Mouse (Mus musculus) left cerebral cortex, adult 9 months (tissue): ENCODE results near the gene Acot9.

Experiments
- DNase-seq, 2 experiments: peaks; one replicate each; pipeline ENCODE4 v3.0.0; 2022; ENCODE audit warnings: low spot score in 2 of 2

The Acot9 gene

DNA sequence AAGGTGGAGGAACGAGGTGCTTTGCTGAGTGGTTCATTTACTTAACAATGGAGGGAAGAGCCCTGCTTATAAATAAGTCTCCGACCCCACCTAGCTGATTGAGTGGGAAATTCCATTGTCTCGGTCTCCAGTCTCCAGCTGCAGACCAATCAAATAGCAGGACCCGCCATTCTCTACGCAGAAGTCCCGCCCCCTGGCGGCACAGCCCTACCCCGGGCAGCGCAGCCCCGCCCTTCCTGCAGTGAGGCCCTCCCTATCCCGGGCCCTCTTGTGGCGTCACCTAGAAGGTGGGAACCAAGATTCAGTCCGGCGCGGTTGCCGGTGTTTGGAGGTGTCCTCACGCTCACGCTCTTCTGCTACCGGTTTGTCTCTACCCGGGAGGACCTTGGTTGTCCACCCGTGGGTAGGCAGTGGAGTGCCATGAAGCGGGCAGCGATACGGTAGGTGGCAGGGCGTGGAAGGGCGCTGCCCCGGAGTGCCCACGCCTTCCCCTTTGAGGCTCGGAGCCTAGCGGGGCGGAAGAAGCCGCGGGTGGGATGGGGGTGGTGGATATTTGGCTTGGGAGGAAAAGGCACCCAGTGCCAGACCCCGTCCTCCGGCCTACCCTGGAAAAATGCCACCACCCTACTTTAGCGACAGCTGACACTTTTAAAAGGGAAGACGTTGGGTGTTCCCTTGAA is at the start of gene Acot9:
Gene Acot9 (plus strand): TSS at position 209 of the 680 bp plus-strand sequence.
- peak; percentile 81 to 88 for DNase-seq

DNA sequence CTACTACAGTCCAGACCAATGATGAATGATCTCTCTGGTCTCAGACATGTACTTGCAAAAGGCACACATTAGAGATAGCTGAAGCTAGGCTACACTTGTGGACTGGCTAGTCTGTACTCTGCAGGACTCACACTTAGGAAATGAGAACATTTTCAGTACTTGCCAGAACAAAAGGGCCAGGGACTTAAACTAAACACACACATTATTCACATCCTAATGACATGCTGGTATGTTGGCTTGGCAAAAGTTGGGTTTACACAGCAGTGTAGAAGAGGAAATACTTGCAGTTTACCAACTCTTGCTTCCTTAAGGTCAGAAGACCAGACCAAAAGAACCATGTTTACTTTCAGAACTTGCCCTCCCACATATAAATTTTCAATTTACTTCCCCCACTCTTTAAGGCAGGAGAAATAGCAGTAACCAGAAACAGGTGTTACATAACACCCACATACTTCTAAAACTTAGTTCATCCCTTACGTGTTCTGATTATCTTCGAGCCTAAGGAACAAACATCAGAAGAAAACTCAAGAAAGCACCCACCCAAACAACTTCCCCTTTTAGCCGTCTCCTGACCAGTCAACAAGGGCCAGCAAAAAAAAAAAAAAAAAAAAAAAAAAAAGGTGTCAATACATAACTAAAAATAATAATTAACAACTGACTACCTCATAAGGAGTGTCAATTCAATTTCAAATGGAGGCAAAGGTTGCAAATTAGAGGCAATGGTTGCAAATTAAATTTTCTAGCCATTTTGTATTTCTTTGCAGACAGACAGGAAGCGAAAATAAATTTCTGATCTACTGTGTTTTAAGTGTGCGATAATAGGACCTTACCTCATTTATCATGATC is 47.7 kb upstream of the Acot9 start:
- DNase-seq, result no peak

DNA sequence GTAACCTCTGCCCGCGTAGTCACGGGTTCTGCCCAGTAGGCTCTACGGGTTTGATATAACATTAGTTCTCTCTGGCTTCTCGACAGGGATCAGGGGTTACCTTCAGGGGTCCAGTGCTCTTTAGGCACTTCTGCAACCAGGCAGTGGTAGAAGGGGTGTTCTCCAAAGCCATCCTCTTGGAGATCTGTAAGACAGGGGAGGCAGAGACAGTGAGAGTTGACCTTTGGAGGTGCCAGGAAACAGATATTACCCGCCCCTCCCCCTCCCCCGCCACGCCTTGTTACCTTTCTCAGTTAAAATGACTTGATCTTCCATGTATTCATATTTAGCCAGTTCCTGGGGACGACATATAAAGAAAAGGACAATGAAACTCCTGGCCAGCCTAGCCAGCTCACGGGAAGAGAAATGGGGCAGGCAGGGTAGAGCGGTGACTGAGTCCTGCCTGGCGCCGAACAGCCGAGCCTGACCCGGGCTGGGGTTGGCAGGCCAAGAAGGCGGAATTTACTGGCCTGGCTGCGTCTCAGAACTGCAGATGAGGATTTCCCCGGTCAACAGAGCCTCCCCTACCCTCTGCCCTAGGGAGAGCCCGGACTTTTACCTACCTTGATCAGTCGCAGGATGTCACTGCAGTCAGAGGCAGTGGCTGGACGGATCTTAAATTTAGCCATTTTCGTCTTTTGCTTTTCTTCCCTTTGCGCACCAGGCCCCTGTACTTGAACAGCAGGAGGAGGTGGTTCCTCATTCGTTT is 46.6 kb upstream of the Acot9 start:
- DNase-seq, result no peak

DNA sequence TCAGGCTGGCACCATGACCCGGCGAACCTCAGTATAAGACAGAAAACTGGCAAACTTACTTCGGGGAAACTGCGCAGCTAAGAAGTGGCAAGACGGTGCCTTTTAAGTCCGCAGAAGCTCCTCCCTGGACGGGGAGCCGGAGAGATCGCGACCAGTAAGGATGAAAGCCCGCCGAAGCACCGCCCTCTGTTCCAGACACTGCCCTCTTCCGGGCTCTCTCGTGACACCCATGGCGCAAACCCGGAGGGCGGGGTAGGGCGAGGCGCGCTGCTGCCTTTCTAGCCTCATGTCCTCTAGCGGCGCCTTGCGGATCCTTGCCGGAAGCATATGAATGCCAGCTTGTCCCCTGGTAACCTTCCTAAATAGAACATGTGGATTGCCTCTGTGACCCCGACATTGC is 46.0 kb upstream of the Acot9 start, which contains the start of gene Sat1:
Gene Sat1 (minus strand): TSS at position 179 of the 400 bp plus-strand sequence.
- peak; percentile 85 to 93 for DNase-seq

DNA sequence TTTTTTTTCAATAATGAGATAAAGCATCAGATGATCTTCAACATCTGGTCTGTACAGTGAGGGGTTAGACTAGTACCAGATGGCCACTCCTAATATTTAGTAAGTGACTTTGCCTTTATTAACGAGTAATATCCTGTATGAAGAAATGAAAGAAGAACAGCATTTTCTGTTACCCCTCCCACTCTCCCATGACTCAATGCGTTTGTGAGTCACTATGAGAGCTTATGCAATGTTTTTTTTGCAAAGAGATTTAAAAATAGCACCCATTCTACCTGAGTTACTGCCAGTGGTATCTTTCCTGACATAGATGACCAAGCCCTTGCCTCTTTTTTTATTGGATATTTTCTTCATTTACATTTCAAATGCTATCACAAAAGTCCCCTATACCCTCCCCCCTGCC is 44.0 kb upstream of the Acot9 start:
- DNase-seq, result no peak

DNA sequence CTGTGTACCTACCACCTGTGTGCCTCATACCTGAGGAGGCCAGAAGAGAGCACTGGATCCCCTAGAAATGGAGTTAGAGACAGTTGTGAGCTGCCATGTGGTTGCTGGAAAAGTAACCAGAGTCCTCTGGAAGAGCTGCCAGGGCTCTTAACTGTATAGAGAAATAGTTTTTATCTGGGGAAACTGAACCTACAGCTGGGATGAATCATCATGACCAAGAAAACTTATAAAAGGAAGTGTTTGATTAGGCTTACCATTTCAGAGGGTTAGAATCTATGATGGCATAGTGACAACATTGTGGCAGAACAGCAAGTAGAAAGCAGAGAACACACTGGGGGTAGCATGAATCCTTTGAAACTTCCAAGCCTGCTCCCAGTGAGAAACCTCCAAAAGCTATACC is 5.4 kb upstream of the Acot9 start:
- no peak for DNase-seq

DNA sequence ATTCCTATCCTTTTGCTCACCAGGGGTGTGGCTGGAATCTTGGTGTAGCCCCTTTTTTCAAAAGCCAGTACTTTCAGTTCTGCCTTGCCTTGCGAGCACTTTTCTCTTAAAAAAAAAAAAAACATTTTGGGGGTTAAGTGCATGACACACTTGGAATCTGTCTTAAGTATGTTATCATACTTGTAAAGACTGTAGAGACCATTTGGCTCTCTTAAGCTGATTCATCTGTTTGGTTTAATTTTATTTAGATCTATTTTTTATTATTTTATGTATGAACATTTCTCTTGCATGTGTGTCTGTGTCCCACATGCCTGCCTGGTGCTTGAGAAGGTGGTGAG is 641 bp downstream of the Acot9 start:
- DNase-seq, result no peak

DNA sequence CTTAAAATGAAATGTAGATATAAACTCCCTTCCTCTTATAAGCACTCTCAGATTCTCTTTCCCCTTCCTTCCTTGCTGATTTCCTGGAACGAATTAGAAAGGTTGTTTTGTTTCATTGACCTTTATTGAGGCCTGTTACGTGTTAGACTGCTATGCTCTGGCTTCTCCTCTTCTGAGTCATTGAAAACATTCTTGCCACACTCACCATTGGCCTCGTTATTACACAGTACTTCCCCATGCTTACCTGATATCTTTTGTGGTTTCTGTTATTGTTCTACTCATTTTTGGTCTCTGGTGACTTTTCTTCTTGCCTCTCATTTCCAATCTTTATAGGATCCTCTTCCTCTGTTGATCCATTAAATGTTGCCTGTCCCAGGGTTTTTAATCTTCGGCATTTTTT is 16.2 kb downstream of the Acot9 start:
- DNase-seq, result no peak

DNA sequence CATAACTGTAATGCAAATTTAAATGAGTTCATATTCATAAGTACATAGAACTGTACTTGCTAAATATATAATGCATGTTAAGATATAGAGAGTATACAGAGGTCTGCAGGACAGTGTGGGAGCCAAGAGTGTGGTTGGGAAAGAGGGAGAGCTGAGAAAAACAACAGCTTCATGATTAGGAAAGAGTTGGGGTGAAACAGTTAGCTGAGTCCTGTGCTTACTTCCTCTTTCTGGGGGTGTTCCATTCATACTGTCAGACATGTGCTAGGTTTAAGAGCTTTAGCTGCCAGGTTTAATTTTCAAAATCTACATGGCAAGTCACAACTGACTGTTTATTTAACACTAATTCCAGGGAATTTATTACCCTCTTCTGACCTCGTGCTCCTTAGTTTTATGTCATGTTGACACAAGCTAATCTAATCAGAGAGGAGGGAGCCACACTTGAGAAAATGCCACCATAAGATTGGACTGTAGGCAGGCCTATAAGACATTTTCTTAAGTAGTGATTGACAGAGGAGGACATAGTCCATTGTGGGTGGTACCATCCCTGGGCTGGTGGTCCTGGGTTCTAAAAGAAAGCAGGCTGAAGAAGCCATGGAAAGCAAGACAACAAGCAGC is 18.3 kb downstream of the Acot9 start:
- no peak for DNase-seq

DNA sequence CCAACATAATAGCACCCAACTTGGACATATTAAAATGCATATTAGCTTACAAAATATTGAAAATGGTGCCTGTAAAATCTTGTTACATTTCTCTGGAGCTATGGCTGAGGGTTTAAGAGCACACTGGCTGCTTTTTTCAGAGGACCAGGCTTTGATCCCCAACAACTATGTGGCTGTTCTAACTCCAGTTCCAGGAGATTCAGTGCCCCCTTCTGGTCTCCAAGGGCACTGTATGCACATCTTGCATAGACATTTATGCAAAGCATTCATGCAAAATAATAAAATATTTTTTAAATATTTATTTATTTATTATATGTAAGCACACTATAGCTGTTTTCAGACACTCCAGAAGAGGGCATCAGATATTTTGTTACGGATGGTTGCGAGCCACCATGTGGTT is 44.1 kb downstream of the Acot9 start:
- DNase-seq, result no peak

DNA sequence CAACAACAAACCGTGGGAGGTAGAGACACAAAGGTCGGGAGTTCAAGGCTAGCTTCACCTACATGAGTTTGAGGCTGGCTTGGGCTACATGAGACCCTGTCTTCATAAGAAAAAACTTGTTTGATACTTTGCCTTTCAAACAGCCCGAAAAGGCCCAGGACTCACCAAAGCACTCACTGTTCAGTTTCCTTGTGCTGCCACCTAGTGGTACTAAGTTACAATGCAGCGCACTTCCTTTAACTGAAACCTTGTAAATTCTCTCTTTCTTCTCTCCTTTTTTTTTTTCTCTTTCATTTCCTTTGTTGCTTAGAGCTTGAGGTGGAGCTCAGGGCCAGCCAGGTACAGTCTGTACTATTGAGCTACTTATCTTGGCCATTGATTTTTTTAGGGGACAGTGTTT is 55.8 kb downstream of the Acot9 start:
- DNase-seq, result peak in 1 of 2 experiments; percentile 8

DNA sequence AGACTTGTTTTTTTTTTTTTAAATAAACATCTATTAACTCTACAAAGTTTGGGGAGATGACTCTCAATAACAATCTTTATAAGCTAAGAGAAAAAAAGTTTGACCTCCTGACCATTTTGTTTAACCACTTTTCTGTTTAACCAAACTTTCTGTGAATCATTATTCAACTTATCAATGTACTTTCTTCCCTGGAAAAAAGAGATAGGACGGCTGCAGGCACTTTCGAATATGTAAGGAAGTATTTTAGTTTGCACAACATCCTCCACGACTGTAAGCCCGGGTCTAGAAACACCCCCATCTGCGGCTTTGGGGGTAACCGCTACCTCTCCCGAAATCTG is 75.3 kb downstream of the Acot9 start:
- DNase-seq, result no peak

DNA sequence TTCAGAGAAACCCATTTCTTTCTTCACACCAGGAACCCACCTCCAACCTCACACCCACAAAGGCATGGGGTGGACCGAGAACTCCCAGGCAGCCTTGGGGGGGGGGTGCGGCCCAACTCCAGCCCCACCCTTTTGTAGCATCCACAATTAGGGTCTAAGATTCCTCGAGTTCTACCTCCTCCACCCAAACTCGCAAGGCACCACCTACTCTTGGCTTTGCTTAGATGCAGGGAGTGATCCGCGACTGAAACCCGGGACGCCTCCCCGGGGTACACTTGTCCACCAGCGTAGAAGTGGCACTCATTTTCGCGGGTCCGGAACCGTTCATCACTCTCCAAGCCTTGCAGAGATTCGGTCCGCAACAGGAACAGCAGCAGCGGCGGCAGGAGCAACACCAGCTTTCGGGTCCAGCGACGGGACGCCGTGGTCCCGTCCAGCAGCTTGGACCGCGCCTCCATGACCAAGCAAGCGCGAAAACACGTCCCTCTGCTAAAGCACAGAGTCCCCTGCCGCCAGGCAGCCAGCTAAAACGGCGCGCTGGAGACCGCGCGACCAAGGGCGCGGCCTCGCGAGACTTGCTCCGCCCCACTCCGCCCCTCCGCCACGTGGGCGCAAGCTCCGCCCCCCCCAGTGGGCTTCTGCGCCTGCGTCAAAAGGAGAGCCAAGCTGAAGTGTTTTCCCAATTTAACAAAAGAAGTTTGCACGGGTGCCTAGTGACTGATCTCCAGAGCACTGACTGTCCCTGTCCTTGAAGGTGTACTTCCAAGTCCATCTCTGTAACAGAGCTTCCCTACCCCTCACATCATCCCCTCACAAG is 75.9 kb downstream of the Acot9 start:
- DNase-seq, result peak; percentile 33 to 62

DNA sequence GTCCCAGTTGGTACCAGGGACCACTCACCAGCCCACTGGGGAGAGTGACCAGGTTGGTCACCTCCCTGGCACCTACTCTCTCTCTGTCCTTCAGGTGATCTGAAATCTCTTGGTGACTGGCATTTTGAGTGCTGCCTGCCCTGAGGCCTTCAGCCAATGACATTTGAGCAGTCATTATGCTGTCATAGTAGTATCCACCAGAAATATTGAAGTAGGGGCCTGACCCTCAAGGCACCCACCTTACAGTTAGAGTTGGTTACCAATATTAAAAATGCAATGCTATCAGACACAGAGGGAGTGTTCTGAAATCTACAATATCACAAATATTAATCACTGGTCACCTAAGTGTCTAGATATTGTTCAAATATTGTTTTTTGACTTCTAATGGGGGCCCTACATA is 78.4 kb downstream of the Acot9 start, which contains the start of gene Prdx4:
Gene Prdx4 (minus strand): TSS at position 101 of the 400 bp plus-strand sequence.
- no peak for DNase-seq

DNA sequence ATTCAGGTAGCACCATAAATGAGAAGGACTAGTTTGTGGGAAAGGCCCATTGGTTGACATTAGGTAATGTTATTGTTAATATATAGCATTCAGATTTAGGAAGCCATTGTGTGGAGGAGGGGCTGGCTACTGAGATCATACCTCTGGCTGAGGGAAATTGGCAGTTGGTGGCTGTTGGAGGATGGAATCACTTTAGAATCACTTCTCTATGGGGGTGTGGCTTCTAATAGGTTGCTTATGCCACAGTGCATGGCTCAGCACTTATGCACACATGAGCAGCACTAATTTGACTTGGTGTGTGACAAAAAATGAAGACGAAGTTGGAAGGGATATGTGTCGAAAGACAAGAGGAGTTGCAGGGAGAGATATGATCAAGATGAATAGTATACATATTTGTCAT is 84.0 kb downstream of the Acot9 start:
- no peak for DNase-seq
